Mouse (Mus musculus) urinary bladder, adult 18-20 months (tissue): ENCODE results near the gene Msantd1.

Experiments
- DNase-seq, 2 experiments: peaks; one replicate each; pipeline ENCODE4 v3.0.0; 2022; ENCODE audit warnings: low spot score in 2 of 2, mixed read lengths in 2 of 2

Msantd1 gene

DNA sequence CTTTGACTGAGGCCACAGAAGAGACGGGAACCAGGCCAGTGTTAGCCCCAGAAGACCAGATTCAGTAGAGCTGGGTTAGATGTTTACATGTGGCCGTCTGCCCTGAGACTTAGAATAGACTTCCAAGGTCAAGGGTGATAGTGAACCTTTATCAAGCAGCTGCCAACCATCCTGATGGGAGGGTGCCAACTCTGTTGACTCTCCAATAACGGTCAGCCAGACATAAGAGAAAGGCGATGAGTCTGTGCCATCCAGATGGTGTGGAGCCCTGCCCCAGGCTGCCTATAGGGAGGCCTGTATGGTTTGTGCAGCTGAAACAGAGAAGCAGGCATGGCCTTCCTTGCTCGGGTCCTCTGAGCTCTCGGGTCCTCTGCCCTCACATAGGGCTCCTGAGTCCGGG lies 16.7 kb downstream of the Msantd1 start:
- DNase-seq, result no peak

DNA sequence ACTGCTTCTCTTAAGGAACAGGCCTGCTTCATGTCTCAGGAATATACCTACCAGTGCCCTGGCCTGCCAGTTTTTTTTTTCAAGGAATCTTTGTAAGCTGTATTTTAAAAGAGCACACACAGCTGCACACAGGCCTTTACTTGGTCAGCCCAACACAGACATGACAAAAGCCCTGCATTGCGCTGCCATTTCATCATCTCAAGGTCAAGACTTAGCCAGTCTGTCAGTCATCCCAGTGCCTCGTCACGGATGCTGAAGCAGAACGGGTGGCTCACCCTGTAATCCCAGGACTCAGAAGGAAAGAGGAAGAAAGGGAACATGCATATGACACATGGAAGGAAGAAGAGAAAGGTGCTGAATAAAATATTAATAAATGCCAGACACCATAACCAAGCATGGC lies 19.8 kb downstream of the Msantd1 start:
- DNase-seq, result no peak

DNA sequence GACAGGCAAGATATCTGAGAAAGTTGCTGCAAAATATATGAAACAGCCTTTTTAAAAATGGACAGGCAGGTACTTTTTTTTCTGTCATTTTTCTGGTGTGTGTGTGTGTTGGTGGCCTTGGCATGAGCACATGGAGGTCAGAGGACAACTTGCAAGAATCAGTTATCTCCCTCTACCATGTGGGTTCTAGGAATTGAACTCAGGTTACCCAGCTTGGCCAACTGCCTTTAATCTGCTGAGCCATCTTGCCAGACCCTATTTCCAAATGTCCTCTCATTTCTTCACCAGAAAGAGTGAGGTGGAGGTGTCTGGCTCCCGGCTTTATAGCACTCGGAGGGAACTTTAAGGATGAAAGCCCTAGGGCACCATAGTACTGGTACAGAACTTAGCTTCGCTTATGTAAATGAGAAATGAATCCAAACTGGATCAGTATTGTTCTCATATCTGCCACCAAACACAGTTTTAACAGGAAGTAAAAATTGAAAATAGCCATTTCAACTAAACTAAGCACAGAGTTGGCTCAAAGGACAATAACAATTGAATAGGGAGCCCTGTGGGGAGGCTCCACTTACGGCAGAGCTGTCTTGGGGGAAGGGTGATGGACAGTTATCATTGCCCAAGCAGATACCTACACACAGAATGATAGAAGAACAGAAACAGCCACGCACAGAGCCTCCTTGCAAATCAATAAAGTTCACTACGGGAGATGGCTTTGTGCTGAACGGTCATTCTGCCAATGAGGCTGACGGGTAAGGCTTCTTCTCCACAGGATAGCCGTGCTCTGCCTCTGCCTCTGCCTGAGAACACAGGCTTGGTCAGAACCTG lies 22.6 kb downstream of the Msantd1 start:
- no peak for DNase-seq

DNA sequence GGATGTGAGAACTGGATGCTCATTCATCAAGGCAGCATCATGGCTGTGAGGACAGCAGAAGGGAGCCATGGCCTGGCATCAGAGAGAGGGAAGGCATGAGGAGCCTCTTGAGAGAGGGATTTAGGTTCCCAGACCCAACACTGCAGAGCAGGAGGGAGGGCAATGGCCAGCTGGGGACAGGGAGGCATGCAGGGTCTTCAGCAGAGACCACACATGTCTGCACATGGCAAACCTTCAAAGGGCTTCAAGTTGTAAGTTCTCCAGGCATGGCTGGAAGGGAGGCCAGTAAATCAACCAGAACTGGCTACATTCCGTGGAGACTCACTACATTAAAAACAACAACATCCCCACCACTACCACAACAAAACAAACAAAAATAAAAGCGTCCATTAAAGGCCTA lies 23.3 kb downstream of the Msantd1 start:
- DNase-seq, result no peak

DNA sequence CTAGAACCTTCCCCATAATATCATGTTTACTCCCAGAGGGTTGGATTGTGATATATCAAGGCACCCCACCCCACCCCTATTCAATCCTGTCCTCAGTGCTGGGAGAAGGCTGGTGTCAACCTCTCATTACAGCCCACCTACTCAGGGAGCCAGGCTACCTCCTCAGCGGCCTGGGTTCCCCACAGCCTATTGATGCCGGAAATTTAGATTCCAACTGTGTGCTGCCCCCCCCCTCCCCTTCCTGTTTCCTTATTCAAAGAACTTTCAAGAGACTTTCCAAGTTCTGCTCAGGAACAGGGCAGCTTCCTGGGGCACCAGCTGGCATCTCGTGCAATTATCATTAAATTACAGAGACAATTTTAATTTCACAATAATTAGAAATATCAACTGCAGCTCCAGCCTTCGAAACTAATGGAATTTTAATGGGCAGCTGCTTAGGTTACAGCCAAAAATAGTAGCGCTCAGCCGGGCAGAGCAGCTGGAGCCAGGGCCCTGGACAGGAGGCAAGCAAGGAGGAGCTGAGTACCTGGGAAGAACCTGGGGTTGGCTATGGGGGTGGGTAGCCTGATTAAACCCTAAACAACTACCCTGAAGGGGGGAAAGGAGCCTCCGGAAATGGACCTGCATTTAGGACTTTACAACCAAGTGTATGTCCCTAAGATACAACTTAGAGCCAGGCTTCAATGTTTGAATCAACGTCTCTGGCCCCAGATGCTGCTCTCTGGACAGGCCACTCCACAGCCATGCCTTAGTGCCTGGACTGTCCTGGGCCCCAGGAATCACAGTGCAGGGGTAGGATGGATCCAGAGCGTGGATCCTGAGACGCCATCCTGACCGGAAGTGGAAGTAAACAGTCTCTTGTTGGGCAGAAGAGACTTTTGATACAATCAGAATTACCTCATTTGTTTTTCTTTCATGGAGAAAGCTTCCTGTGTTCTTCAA lies 24.0 kb downstream of the Msantd1 start:
- DNase-seq, result no peak

DNA sequence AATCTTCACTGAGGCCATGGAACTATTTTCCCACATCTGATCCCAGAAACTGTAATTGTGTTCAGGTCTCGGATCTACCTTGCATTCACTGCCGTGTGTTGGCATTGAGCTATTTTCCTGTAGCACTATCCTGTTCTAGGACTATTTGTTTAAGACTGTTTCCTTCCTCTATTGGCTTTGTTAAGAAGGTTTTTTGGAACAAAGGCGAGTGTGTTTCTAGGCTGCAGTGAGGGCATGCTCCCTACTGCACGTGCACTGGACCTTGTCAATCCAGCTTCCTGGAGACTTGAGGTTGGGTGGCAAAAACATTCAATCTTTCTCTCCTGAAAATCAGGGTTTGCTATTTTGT lies 24.6 kb downstream of the Msantd1 start:
- DNase-seq, result no peak

DNA sequence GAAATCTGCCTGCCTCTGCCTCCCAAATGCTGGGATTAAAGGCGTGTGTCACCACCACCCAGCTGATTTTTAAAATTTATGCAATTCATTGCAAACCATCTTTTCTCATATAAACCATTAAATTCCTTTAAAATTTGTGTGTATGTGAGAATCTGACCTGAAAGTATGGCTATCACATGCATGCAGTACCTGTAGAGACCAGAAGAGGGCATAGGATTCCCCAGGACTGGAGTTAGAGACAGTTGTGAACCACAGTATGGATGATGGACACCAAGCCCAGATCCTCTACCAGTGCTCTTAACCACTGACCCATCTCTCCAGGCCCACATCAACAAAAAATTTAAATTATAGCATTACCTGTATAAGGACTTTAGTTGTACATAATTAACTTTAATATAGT lies 25.6 kb downstream of the Msantd1 start:
- no peak for DNase-seq

DNA sequence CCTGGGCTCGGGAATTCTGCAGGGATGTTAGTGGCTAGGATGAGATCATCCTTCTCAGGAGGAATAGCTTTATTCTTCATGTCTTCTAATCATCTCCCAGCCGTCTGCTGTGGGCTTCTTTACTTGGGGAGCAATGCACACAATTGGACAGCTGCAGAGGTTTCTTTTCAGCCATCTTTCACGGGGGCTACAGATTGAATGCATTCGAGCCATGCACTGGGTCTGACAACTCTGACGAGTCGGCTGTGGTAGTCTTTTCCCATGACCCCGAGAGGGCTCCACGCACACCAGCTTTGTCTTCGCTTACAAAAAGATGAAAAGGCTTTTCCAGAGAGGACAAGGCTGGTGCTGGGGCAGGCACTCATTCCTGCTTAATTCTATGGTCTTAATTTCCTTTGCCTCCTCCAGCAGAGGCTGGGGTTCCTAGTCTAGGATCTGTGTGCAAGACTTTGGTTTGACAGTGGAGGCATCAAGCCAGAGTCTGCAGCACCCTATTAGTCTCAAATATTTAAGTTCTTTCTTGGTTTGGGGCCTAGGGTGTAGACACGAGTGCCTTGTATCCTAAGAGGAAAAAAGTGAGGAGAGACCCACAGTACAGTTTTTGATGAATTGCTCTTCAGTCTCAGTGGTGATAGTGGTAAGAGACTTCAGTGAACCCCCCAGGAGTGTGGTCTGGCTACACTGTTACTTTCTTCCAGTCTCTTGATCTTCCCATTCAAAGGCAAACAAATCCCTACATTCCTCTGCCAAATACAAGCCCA lies 34.1 kb downstream of the Msantd1 start:
- no peak for DNase-seq

DNA sequence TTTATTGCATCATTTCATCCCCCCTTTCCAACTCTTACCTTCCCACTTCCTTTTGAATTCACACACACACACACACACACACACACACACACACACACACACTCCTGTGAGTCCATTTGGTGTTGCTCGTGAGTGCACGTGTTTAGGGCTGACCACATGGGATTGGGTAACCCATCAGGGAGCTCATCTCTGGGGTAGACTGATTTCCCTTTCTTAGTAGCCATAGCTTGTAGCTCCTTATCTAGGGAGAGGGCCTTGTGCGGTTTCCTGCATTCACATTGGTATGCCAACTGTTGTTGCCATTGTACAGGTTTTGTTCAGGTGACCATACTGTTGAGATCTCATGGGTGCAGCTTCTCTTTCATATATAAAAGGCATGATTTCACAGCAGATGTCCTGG lies 35.6 kb downstream of the Msantd1 start:
- no peak for DNase-seq

DNA sequence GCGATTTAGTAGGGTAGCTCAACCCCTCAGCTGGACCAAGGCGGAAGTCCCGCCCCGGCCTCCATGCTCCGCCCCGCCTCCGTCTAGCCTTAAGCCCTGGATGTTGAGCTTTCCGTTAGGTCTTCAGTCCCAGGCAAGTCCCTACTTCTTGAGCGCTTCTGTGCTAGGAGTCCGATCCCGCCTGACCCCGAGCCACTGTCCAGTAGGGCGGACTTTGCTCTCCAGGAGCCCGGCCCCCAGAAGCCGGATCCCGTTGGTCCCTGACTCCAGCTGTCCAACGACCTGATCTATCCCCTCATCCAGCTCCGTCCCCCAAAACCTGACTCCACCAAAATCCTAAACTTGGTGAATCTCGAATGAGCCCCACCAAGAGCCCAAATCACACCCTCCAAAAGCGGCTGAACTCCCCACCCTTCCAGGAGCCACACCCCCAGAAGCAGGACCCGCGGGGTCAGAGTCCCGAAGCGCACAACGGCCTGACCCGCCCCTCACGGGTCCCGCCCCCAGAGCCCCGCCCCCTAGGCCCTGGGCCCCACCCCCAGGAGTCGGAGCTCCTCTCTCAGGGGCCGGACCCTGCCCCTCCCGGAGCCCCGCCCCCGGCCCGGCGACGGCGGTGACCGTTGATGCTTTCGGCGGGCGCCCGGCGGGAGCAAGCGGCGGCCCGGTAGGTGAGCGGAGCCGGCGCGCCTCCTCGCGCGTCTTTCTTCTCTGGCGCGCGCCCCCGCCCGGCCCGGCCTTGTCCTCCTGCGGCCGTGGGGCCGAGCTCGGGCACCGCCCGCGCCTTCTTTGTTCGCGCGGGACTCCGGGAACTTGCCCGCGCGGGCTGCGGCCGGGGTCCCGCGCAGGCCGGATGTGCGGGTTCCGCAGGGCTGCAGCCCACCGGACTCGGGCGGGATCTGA lies 41.3 kb downstream of the Msantd1 start, which contains the start of gene Rgs12:
Rgs12 (plus strand) TSS at position 585 of the 900 bp plus-strand sequence.
- peak; percentile 76 to 79 for DNase-seq

DNA sequence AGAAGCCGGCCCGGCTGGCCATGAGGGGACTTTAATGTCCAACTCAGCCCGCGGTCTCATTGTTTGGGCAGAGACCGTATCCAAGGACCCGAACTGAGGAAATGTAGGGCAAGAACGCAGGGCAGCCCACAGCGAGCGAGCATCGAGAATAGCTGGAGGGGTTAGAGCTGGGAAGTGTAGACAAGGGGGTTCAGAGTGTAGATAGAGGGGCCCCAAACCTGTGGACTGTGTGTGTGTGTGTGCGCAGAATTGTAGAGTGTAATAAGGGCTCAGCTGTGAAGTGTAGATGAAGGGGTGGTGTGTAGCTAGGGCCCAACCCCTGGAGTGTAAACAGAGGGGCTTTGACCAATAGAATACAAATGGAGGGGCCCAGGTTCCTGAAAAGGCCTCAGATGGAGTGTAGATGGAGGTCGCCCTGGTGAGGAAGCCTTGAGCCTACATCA lies 42.0 kb downstream of the Msantd1 start:
- DNase-seq, result peak in 1 of 2 experiments; percentile 41

DNA sequence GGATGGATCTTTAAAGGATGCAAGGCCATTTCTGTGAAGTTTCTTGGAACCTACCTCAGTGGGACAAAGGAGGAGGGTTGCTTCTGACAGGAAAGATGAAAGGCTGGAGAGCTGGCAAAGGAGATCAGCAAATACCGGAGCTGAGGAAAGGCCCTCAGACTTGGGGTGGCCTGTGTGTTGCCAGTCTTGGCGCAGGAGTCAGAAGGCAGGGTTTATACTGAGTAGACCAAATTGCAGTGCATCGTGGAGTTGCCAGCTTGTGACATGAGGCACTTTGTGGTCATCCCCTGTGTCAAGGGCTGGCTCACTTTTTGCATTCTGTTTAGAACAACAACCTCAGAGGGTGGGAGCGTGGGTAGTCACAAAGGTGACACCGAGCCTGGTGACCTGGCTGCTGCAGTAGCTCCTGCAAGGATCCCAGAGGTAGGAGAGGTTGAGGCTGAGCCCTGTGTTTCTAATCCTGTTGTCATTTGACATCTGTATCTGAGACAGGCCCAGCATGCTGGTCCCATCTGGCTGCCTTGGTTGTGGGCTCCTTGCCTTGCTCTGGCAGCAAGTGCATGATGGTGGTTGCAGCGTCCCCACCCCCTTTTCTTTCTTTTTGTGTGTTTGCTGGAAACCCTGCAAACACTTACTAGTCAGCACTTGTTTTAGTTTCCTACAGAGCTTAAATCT lies 42.8 kb downstream of the Msantd1 start:
- DNase-seq, result no peak

DNA sequence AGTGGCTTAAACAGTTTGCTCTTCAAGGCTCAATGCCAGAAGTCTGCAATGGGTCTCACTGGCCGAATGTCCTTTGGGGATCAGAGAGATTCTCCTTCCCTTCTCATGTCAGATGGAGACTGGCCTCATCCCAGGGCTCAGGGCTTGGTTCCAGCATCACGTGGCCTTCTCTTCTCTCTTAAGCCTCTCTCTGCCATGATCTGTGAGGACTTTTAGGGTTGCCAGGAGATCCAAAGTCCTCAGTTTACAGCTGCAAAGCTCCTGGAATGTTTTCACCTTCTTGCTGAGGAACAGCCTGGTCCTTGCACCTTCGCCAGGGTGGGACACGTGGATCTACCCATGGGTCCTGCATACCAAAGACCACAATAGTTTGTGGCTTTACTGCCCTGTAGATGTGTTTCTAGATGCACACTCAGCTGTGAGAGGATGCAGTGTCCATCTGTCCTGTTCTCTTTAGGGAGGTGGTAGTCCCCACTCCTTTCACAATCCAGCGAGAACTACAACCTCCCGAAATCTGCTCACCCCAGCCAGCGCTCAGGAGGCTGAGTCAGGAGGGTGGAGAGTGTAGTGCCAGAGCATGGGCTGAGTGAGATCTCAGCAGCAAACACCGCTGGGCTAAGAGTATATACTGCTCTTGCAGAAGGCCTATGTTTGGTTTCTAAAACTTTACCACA lies 43.5 kb downstream of the Msantd1 start:
- DNase-seq, result no peak

DNA sequence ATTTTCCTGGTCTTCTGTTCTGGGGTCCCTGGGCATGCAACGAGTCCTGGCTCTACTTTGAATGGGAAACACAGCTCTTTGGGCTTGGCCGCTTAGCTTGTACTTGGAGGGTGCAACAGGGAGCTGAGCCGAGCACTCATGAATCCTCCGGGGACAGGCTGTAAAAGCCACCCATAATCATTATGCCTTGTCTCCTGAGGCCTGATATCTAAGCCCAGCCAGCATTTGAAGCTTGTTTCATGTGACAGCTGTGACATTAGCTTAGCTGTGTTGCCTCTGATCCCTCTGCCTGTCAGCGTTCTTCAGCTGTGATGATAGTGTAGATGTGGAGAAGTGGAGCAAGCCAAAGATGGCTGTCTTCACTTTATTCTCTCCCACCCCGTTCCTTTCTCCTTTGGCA lies 46.7 kb downstream of the Msantd1 start:
- DNase-seq, result no peak

DNA sequence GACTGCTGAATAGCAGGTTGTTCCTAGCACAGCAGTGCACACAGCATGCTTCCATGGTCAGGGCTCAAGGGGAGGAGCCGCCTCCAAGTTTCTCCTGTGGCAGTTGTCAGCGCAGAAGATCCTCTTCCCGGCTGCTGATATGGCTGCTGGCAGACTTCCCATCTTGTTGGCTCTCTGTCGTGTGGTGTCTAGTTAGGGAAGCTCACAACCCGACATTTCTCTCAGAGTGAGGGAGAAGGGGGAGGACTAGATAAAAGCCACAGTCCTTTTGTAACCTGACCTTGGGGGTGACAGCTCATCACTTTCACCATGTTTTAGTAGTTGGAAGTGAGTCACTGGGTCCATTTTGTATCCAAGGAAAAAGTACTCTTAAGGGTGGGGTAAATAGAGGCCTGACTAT lies 47.8 kb downstream of the Msantd1 start:
- no peak for DNase-seq

DNA sequence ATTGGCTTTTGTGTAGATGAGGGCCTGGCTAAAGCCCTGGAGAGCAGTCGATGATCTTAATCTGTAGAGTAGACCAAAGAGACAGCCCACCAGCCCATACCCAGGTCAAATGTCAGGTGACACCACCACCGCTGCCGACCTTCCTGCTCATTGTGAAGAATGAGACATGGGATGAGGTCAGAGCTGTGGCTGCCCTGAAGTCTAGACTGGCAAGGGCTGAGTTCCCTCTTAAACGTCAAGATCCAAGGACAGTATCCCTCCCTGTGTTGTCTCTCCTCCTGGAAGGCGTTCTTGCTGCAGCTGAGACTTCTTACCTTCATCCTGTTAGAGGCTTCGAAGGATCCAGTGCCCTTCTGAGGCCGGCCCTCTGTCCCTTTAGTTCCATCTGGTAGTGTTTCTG lies 48.3 kb downstream of the Msantd1 start:
- no peak for DNase-seq

DNA sequence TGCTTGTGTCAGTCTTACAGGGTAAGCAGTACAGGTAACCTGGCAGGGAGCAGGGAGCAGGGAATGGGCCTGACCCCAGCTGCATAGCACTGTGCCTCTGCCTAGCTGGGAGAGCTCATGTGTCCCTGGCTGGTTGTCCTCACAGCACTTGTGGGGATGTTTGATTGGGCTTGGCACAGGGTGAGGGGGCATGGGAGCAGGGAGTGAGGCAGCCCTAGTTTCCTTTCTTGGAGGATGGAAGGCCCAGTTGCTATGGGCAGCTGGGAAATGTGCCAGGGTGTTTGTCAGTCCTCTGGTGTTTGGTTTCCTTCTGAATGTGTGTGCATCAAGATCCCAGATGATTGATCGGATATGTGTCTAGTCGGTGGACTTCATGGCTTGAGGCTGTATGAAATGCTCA lies 49.2 kb downstream of the Msantd1 start:
- DNase-seq, result no peak

DNA sequence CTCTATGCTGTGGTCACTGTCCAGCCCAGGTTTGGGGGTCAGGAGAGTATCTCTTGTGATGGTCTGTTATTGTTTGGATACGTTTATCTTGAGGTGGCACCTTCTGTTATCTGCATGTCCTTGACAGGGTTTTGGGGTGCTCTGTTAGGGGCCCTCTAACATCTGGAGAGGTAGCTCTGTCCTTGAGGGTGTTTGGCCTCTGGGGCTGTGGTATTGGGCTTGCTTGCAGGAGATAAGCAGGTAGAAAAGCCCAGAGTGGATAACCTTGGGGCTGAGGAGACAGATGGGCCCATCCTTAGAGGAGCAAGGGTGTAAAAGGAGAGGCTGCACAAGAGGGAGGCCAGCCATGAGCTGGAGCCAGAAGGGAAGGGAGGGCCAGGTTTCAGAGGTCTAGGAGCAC lies 52.2 kb downstream of the Msantd1 start:
- DNase-seq, result no peak

DNA sequence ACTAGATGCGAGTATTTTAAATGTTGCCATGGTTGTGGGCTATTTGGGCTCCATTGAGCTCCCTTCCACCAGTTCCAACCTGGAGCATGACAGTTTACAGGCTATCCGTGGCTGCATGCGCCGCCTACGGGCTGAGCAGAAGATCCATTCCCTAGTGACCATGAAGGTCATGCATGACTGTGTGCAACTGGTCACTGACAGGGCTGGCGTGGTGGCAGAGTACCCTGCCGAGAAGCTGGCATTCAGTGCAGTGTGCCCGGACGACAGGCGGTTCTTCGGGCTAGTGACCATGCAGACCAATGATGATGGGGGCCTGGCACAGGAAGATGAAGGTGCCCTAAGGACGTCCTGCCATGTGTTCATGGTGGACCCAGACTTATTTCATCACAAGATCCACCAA lies 57.7 kb downstream of the Msantd1 start:
- DNase-seq, result no peak

DNA sequence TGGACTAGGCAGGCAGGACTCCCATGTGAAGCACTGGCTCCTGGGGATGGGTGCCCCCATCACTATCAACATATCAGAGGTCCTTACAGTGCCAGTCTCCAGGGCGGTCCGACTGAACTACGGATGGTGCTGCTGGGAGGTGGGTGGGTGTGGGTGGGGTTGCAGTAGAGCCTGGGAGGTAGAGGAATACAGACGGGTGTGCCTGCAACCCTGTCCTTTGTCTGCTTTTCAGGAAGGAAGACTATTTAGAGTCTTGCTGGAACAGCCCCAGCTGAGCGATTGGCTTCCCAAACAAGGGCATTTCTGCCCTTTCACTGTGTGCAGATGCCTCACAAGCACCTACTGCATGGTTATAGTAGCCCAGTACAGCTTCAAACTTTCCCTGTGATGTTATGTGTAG lies 60.6 kb downstream of the Msantd1 start:
- DNase-seq, result no peak
